In genomic region chr5:121225854-121226253, GRCm38 (mm10) we compare ENCODE assay signal across 25 mouse cellular contexts. TPM values are rescaled to one million over a fixed set of nuclear protein-coding genes. Genes with fewer than 3 reads are reported as not detected.
A peak's percentile ranks its signal among the peaks of the same experiment; 100 is the strongest.
DNase-seq lines count a peak whose midpoint lies in the region; ATAC-seq and TF ChIP-seq lines count a peak whose summit lies in the region.
"Had no signal": no experiment of that assay in that cellular context is flagged by ENCODE, and none has a peak within 500 bp of the region (broad histone marks: within the 10 kb centered on the region; RNA-seq: fewer than 3 reads in every experiment).

No protein-coding gene starts in this region.

- no peak for DNase-seq in liver, embryonic 11.5 days (ENCODE audit: low spot score)
- no peak for DNase-seq in liver
- no peak for DNase-seq in urinary bladder, postnatal 14 days (ENCODE audit: low spot score)
- DNase-seq in midbrain, embryonic 10.5 days (ENCODE audit: low spot score): no peak
- no peak for DNase-seq in layer of hippocampus, postnatal 25 days (ENCODE audit: extremely low spot score in 1 of 2, low spot score in 1 of 2)
- DNase-seq: adrenal gland, postnatal 10 days; adrenal gland, postnatal 36 days; cerebellum, adult 18-20 months; cerebellum, adult 9-10 months; cerebellum, postnatal 14 days; gastrocnemius, postnatal 10 days; gastrocnemius, postnatal 36 days; heart, postnatal 10 days; heart, postnatal 36 days had no signal

- 65% methylated on average over 2 of the region's 2 CpGs for WGBS in liver, embryonic 11.5 days
- WGBS in liver, embryonic 12.5 days (ENCODE audit: insufficient replicate concordance): 37% methylated on average over 2 of the region's 2 CpGs
- WGBS in liver, embryonic 15.5 days (ENCODE audit: insufficient replicate concordance): 30% methylated on average over 2 of the region's 2 CpGs
- 27% methylated on average over 2 of the region's 2 CpGs for WGBS in small intestine, adult 2 months
- 87% methylated on average over 2 of the region's 2 CpGs for WGBS in midbrain, embryonic 10.5 days

- 0 out of 2 replicates have a peak overlapping the region, but pooled peaks have one; percentile 18 for H3K4me2 ChIP-seq in liver, embryonic 11.5 days
- H3K4me2 ChIP-seq in liver, embryonic 12.5 days: peak overlapping the region; percentile 43
- H3K4me2 ChIP-seq in liver, embryonic 15.5 days: peak overlapping the region; percentile 45
- H3K4me2 ChIP-seq: forebrain, embryonic 12.5 days; forebrain, embryonic 15.5 days; heart, embryonic 11.5 days; heart, embryonic 15.5 days; hindbrain, embryonic 13.5 days had no signal

- TF ChIP-seq POLR2A in small intestine, adult 2 months (IDR thresholded peaks at IDR 0.05; ENCODE audit: low read depth, low read length): no peak

- no peaks in the 10 kb centered on the region for H3K9me3 ChIP-seq in liver, embryonic 11.5 days (ENCODE audit: control insufficient read depth, low read length)
- no peaks in the 10 kb centered on the region for H3K9me3 ChIP-seq in liver, embryonic 12.5 days (replicated peaks)
- H3K9me3 ChIP-seq in liver, embryonic 15.5 days (replicated peaks): no peaks in the 10 kb centered on the region
- no peaks in the 10 kb centered on the region for H3K9me3 ChIP-seq in midbrain, embryonic 10.5 days (replicated peaks)
- H3K9me3 ChIP-seq: forebrain, embryonic 12.5 days; forebrain, embryonic 15.5 days; heart, embryonic 15.5 days; hindbrain, embryonic 10.5 days; hindbrain, embryonic 13.5 days had no signal

- H3K9ac ChIP-seq in liver, embryonic 11.5 days (ENCODE audit: low read depth, low read length): no peak overlapping the region
- H3K9ac ChIP-seq in liver, embryonic 12.5 days: peak overlapping the region; percentile 46; the same call in 1 of the 2 replicates
- peak overlapping the region; percentile 43 for H3K9ac ChIP-seq in liver, embryonic 15.5 days
- H3K9ac ChIP-seq: forebrain, embryonic 12.5 days; forebrain, embryonic 15.5 days; heart, embryonic 15.5 days; hindbrain, embryonic 13.5 days had no signal

- 0 out of 2 replicates have a peak, but pooled peaks cover 4% of the 10 kb centered on the region for H3K36me3 ChIP-seq in liver, embryonic 11.5 days (ENCODE audit: control insufficient read depth, insufficient read depth, low read length)
- peaks cover 37% of the 10 kb centered on the region for H3K36me3 ChIP-seq in liver, embryonic 12.5 days
- peaks cover 34% of the 10 kb centered on the region for H3K36me3 ChIP-seq in liver, embryonic 15.5 days (replicated peaks)
- H3K36me3 ChIP-seq in small intestine, adult 2 months (ENCODE audit: control insufficient read depth, insufficient read depth, low read length): peaks cover 2% of the 10 kb centered on the region; the same call in 1 of the 2 replicates
- 0 out of 2 replicates have a peak, but pooled peaks cover 3% of the 10 kb centered on the region for H3K36me3 ChIP-seq in midbrain, embryonic 10.5 days
- H3K36me3 ChIP-seq: forebrain, embryonic 12.5 days; forebrain, embryonic 15.5 days; heart, embryonic 15.5 days; hindbrain, embryonic 10.5 days; hindbrain, embryonic 13.5 days had no signal

- H3K4me1 ChIP-seq in liver, embryonic 11.5 days (replicated peaks; ENCODE audit: control insufficient read depth, insufficient read depth, low read length): peaks cover 49% of the 10 kb centered on the region
- H3K4me1 ChIP-seq in liver, embryonic 12.5 days: peaks cover 86% of the 10 kb centered on the region
- H3K4me1 ChIP-seq in liver, embryonic 15.5 days (replicated peaks): peaks cover 76% of the 10 kb centered on the region
- peaks cover 25% of the 10 kb centered on the region for H3K4me1 ChIP-seq in small intestine, adult 2 months (ENCODE audit: control insufficient read depth, insufficient read depth, insufficient read length, low read length)
- H3K4me1 ChIP-seq in midbrain, embryonic 10.5 days: peaks cover 14% of the 10 kb centered on the region

- no peak overlapping the region for H3K27ac ChIP-seq in liver, embryonic 11.5 days (ENCODE audit: low read depth, low read length)
- peak overlapping the region; percentile 80 for H3K27ac ChIP-seq in liver, embryonic 12.5 days
- peak overlapping the region; percentile 69 for H3K27ac ChIP-seq in liver, embryonic 15.5 days (replicated peaks)
- H3K27ac ChIP-seq in small intestine, adult 2 months (ENCODE audit: insufficient read depth, low read depth, low read length): peak overlapping the region; percentile 38
- H3K27ac ChIP-seq in midbrain, embryonic 10.5 days (replicated peaks): no peak overlapping the region
- H3K27ac ChIP-seq: forebrain, embryonic 12.5 days; forebrain, embryonic 15.5 days; heart, embryonic 15.5 days; hindbrain, embryonic 10.5 days; hindbrain, embryonic 13.5 days; hindbrain, postnatal 0 days had no signal

- H3K27me3 ChIP-seq in liver, embryonic 11.5 days (replicated peaks; ENCODE audit: control insufficient read depth, insufficient read depth, low read length): no peaks in the 10 kb centered on the region
- H3K27me3 ChIP-seq in liver, embryonic 12.5 days (replicated peaks): no peaks in the 10 kb centered on the region
- no peaks in the 10 kb centered on the region for H3K27me3 ChIP-seq in liver, embryonic 15.5 days
- H3K27me3 ChIP-seq in small intestine, adult 2 months (ENCODE audit: control insufficient read depth, insufficient read depth, low read length): no peaks in the 10 kb centered on the region
- H3K27me3 ChIP-seq in midbrain, embryonic 10.5 days (ENCODE audit: low read depth, poor library complexity, severe bottlenecking): no peaks in the 10 kb centered on the region
- H3K27me3 ChIP-seq: forebrain, embryonic 12.5 days; forebrain, embryonic 15.5 days; heart, embryonic 15.5 days; hindbrain, embryonic 13.5 days had no signal

- H3K4me3 ChIP-seq in liver, embryonic 11.5 days (ENCODE audit: low read depth, low read length): no peak overlapping the region
- 0 out of 2 replicates have a peak overlapping the region, but pooled peaks have one; percentile 11 for H3K4me3 ChIP-seq in liver, embryonic 12.5 days
- peak overlapping the region; percentile 5; the same call in 1 of the 2 replicates for H3K4me3 ChIP-seq in liver, embryonic 15.5 days (replicated peaks)
- H3K4me3 ChIP-seq in small intestine, adult 2 months (ENCODE audit: low read depth, low read length): no peak overlapping the region
- H3K4me3 ChIP-seq in midbrain, embryonic 10.5 days: no peak overlapping the region
- H3K4me3 ChIP-seq: forebrain, embryonic 12.5 days; forebrain, embryonic 15.5 days; heart, embryonic 15.5 days; hindbrain, embryonic 10.5 days; hindbrain, embryonic 13.5 days had no signal

- no peak for ATAC-seq in liver, embryonic 11.5 days (replicated peaks; ENCODE audit: low FRiP score)
- no peak for ATAC-seq in liver, embryonic 12.5 days
- no peak for ATAC-seq in liver, embryonic 15.5 days (ENCODE audit: insufficient read depth)
- ATAC-seq: CD4-positive, CD25-positive, alpha-beta regulatory T cell, adult 4 months; forebrain, embryonic 15.5 days; hindbrain, postnatal 0 days had no signal

- no peak for TF ChIP-seq CTCF in small intestine, adult 2 months (IDR thresholded peaks at IDR 0.05; ENCODE audit: extremely low read depth, insufficient read length, insufficient replicate concordance, low read depth, low read length)

RNA-seq across cellular contexts. Expression of gene Hectd4, which starts 5.8 kb away (rescaled TPM):
- polyA plus RNA-seq in liver, embryonic 11.5 days (2014; fragmentation: Nextera tagmentation; extraction: Ambion mirVana): 11.8 and 16.3 TPM in 2 replicates
- 13.3 and 14.4 TPM in 2 replicates for polyA plus RNA-seq in liver, embryonic 12.5 days (2016; fragmentation: Nextera tagmentation; extraction: Ambion mirVana)
- polyA plus RNA-seq in liver, embryonic 15.5 days (2015; fragmentation: Nextera tagmentation; extraction: Ambion mirVana): 10.1 and 12.0 TPM in 2 replicates
- 12.2 and 28.8 TPM in 2 replicates for polyA plus RNA-seq in small intestine, adult 2 months (2012; rRNA removed)
- polyA plus RNA-seq in midbrain, embryonic 10.5 days (2016; fragmentation: Nextera tagmentation; extraction: Ambion mirVana): 3.9 and 5.7 TPM in 2 replicates
- 100 to 1,000 TPM; 159 to 190 TPM for total RNA-seq in layer of hippocampus, postnatal 25 days (2021)

RNA-seq across cellular contexts. Expression of gene Rpl6, which starts 21.6 kb away (rescaled TPM):
- polyA plus RNA-seq in liver, embryonic 11.5 days (2014; fragmentation: Nextera tagmentation; extraction: Ambion mirVana): 959 and 1,036 TPM in 2 replicates
- polyA plus RNA-seq in liver, embryonic 12.5 days (2016; fragmentation: Nextera tagmentation; extraction: Ambion mirVana): 590 and 602 TPM in 2 replicates
- 294 and 338 TPM in 2 replicates for polyA plus RNA-seq in liver, embryonic 15.5 days (2015; fragmentation: Nextera tagmentation; extraction: Ambion mirVana)
- 116 and 161 TPM in 2 replicates for polyA plus RNA-seq in small intestine, adult 2 months (2012; rRNA removed)
- polyA plus RNA-seq in midbrain, embryonic 10.5 days (2016; fragmentation: Nextera tagmentation; extraction: Ambion mirVana): 565 and 656 TPM in 2 replicates
- 100 to 1,000 TPM; 433 to 489 TPM for total RNA-seq in layer of hippocampus, postnatal 25 days (2021)

RNA-seq across cellular contexts. Expression of gene Ptpn11, which starts 34.7 kb away (rescaled TPM):
- polyA plus RNA-seq in liver, embryonic 11.5 days (2014; fragmentation: Nextera tagmentation; extraction: Ambion mirVana): 21.5 TPM in 2 replicates
- 15.2 and 15.8 TPM in 2 replicates for polyA plus RNA-seq in liver, embryonic 12.5 days (2016; fragmentation: Nextera tagmentation; extraction: Ambion mirVana)
- 9.1 and 9.2 TPM in 2 replicates for polyA plus RNA-seq in liver, embryonic 15.5 days (2015; fragmentation: Nextera tagmentation; extraction: Ambion mirVana)
- 10.4 and 14.2 TPM in 2 replicates for polyA plus RNA-seq in small intestine, adult 2 months (2012; rRNA removed)
- polyA plus RNA-seq in midbrain, embryonic 10.5 days (2016; fragmentation: Nextera tagmentation; extraction: Ambion mirVana): 23.5 and 23.9 TPM in 2 replicates
- total RNA-seq in layer of hippocampus, postnatal 25 days (2021): 10 to 100 TPM; 88.7 to 98.6 TPM

Comparison
In these comparisons a context has a peak if more than half of its experiments do, and no peak if none do; other contexts are left out.
1. H3K27ac ChIP-seq: peak in liver, embryonic 12.5 days (single experiment), liver, embryonic 15.5 days (single experiment) and small intestine, adult 2 months (single experiment); none in liver, embryonic 11.5 days (single experiment) and midbrain, embryonic 10.5 days (single experiment).
2. H3K4me3 ChIP-seq: peak in liver, embryonic 12.5 days (single experiment) and liver, embryonic 15.5 days (single experiment); none in liver, embryonic 11.5 days (single experiment), small intestine, adult 2 months (single experiment) and midbrain, embryonic 10.5 days (single experiment).
3. Peak in every context shown above with its lines, with median percentiles within 50 percentile points of each other: H3K4me2 ChIP-seq.